Mouse (Mus musculus) kidney, adult 2 months (tissue): ENCODE measurements around the gene Ovol1. TPM values are rescaled to one million over a fixed set of nuclear protein-coding genes. Genes with fewer than 3 reads are reported as not detected.

ENCODE experiments used
- DNase-seq: peaks from one replicate; pipeline ENCODE4 v3.0.0; 2021
- H3K27ac ChIP-seq: fragments of 200-500 bp; 2 replicates; pipeline ENCODE4 v1.5.1; 2012; ENCODE audit warnings: low read depth, low read length, control low read depth, inconsistent platforms; ENCODE audit not compliant: insufficient read depth
- H3K27me3 ChIP-seq: fragments of 200-500 bp; replicated peaks from 2 replicates; pipeline ENCODE4 v1.6.1; 2012; ENCODE audit warnings: mild to moderate bottlenecking, moderate library complexity, low read length, inconsistent platforms; ENCODE audit not compliant: control insufficient read depth, insufficient read depth
- H3K36me3 ChIP-seq: fragments of 200-500 bp; 2 replicates; pipeline ENCODE4 v1.6.1; 2012; ENCODE audit warnings: mild to moderate bottlenecking, moderate library complexity, low read length, inconsistent platforms; ENCODE audit not compliant: control insufficient read depth, insufficient read depth
- H3K4me1 ChIP-seq: fragments of 200-500 bp; 2 replicates; pipeline ENCODE4 v1.6.1; 2011; ENCODE audit warnings: low read length; ENCODE audit not compliant: control insufficient read depth, insufficient read depth
- H3K4me3 ChIP-seq: fragments of 200-500 bp; 2 replicates; pipeline ENCODE4 v1.5.1; 2011; ENCODE audit warnings: mild to moderate bottlenecking, low read depth, low read length, control low read depth; ENCODE audit not compliant: insufficient read depth
- CTCF ChIP-seq: fragments of 200-500 bp; conservative IDR thresholded peaks from 2 replicates; pipeline ENCODE4 v1.5.1; 2011; ENCODE audit warnings: low read depth, mild to moderate bottlenecking, control low read depth, low read length, moderate library complexity, mixed read lengths; ENCODE audit not compliant: insufficient read depth, insufficient read length
- POLR2A ChIP-seq: fragments of 200-500 bp; IDR thresholded peaks from one replicate; pipeline ENCODE4 v1.6.1; 2011; ENCODE audit warnings: low read depth, low read length, control low read depth
- WGBS: fragments of 180-500 bp; shearing (Covaris S2); methylation state at CpG from one replicate; pipeline ENCODE4 v1.1.7; 2018; 5-methylcytosine and 5-hydroxymethylcytosine counted together
- polyA plus RNA-seq: library from polyadenylated mRNA; depleted of rRNA; stranded (reverse); fragments of >200 nt; gene quantifications from 2 replicates; pipeline ENCODE4 v1.2.3, GENCODE M21; 2012; rRNA removed

The Ovol1 gene
- polyA plus RNA-seq, 1 experiment = 9.0 TPM

DNA sequence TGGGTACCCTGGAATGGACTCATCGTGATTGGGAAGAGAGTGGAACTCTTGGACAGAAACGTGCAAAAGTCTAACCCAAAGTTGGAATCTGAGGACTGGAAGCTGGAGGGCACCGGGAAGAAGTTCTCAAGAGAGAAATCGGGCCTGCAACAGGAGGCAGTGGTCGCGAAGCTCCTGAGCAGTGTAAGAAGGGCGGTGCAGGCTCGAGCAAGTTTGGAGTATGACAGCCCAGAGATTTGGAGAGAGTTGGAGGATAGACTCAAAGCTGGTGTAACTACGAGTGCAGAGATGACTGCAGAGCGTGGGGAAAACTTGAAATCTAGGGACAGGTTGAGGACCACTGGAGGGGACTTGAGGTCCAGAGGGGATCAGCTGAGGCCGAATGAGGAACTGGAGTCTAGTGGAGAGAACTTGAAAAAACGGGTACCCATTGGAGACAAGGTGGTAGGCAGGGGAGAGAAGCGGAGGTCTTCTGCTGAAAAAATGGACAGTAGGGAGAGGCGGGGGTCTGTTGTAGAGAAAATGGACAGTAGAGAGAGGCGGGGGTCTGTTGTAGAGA is 49.3 kb downstream of the Ovol1 start:
- H3K36me3 ChIP-seq = no peaks in the 10 kb centered on the region
- H3K27ac ChIP-seq = peak overlapping the region; percentile 5; the same call in 1 of the 2 replicates
- no peak for TF ChIP-seq CTCF
- no peak for TF ChIP-seq POLR2A
- no peak for DNase-seq
- H3K4me3 ChIP-seq = peak overlapping the region; percentile 53
- WGBS = 41% methylated on average over 15 of the region's 15 CpGs
- peaks cover 9% of the 10 kb centered on the region; the same call in 1 of the 2 replicates for H3K4me1 ChIP-seq
- no peaks in the 10 kb centered on the region for H3K27me3 ChIP-seq

DNA sequence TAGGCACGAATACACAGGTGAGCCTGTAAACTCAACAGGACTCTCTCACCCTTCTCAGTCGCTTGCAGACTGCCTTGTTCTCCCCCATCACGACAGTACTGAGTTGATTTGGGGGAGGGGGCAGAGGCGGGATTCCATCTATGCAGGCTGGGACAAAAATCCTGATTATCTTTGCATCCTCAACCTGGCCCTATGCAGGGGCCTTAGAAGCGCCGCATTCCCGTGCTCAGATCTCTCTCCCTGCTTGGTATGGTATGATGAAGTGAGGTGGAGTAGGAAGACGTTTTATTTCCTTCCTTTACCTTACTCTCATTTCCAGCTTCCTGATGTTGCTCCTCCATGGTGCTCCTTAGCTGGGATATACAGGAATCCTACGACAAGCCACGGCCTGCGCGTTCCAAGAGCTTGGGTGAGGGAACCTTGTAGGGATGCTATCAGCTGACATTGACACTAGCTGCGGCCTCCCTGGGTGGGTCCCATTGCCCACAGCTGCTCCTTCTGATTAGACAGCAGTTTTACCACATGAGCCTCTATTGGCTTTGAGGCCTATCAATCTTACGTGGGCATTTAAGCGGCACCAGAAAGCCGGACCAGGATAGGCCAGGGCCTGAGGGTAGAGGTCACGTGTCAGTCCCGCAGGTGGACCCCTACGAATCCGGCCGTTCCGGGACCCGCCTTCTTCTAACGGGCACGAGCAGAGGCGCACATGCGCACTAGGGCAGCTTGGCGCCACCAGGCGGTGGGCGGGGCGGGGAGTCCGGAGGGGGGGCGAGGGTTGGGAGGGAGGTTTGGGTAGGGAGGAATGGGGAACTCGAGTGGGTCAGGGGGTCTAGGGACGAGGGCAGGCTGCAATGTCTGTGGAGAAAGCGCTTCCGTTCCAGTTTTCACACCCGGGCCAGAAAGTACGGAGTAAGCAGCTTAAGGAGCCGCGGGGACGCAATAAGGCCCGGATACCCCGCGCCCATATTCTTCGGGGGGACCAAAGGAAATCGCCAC is 50.1 kb downstream of the Ovol1 start, which contains the start of gene Snx32:
TSS of gene Snx32 (minus strand) at position 508 of the 996 bp plus-strand sequence.
- TF ChIP-seq CTCF (no peak), POLR2A (no peak)
- peak within 1 kb of the TSS; percentile 5; the same call in 1 of the 2 replicates for H3K27ac ChIP-seq

GRCm38 (mm10) chr19:5503687-5504086 is 56.8 kb downstream of the Ovol1 start, which contains the start of gene 1700020D05Rik:
Gene 1700020D05Rik, minus strand, starts transcription at chr19:5503787.
- Histone ChIP-seq H3K4me1 (no peaks in the 10 kb centered on the region), H3K4me3 (no peak within 1 kb of the TSS), H3K27ac (no peak within 1 kb of the TSS), H3K36me3 (no peaks in the 10 kb centered on the region), H3K27me3 (no peaks in the 10 kb centered on the region)
- DNase-seq = no peak
- 55% methylated on average over 17 of the region's 17 CpGs for WGBS
- TF ChIP-seq POLR2A = no peak
- TF ChIP-seq CTCF = no peak

More for the DNA sequence above, 50.1 kb downstream of the Ovol1 start, which contains the start of gene Snx32:
- Histone ChIP-seq H3K4me3 (peak within 1 kb of the TSS; percentile 59), H3K36me3 (no peaks in the 10 kb centered on the region), H3K27me3 (no peaks in the 10 kb centered on the region), H3K4me1 (peaks cover 9% of the 10 kb centered on the region; the same call in 1 of the 2 replicates)
- 3% methylated on average over 47 of the region's 47 CpGs for WGBS
- DNase-seq = peak; percentile 100

GRCm38 (mm10) chr19:5500330-5500875 is 60.0 kb downstream of the Ovol1 start:
- Histone ChIP-seq H3K27ac (no peak overlapping the region), H3K4me3 (no peak overlapping the region), H3K36me3 (no peaks in the 10 kb centered on the region), H3K27me3 (no peaks in the 10 kb centered on the region), H3K4me1 (no peaks in the 10 kb centered on the region)
- 84% methylated on average over 2 of the region's 2 CpGs for WGBS
- TF ChIP-seq CTCF = no peak
- DNase-seq = no peak

Other genes with a start within 250 kb of the Ovol1 start
- 0.08 TPM in 1 of 2 replicates, not detected in the other for gene Catsper1, start 224.9 kb downstream of the Ovol1 start, polyA plus RNA-seq
- 0.52 and 1.5 TPM in 2 replicates for gene Cst6, start 211.1 kb downstream of the Ovol1 start, polyA plus RNA-seq
- gene Eif1ad, start 193.9 kb downstream of the Ovol1 start, polyA plus RNA-seq = 17.8 and 22.0 TPM in 2 replicates
- 106 and 146 TPM in 2 replicates for gene Banf1, start 193.5 kb downstream of the Ovol1 start, polyA plus RNA-seq
- 20.2 and 27.4 TPM in 2 replicates for gene Sart1, start 171.9 kb downstream of the Ovol1 start, polyA plus RNA-seq
- gene Tsga10ip, start 158.1 kb downstream of the Ovol1 start, polyA plus RNA-seq = 0.06 and 0.27 TPM in 2 replicates
- gene Drap1, start 135.7 kb downstream of the Ovol1 start, polyA plus RNA-seq = 124 and 150 TPM in 2 replicates
- gene AI837181, start 135.5 kb downstream of the Ovol1 start, polyA plus RNA-seq = 71.4 and 78.4 TPM in 2 replicates
- gene Fosl1, start 113.1 kb downstream of the Ovol1 start, polyA plus RNA-seq = 0.07 and 0.27 TPM in 2 replicates
- 5.0 and 5.8 TPM in 2 replicates for gene Ccdc85b, start 102.8 kb downstream of the Ovol1 start, polyA plus RNA-seq
- gene Fibp, start 100.0 kb downstream of the Ovol1 start, polyA plus RNA-seq = 99.5 and 117 TPM in 2 replicates
- 1.1 and 4.7 TPM in 2 replicates for gene Ctsw, start 92.1 kb downstream of the Ovol1 start, polyA plus RNA-seq
- 43.6 and 50.8 TPM in 2 replicates for gene Efemp2, start 86.7 kb downstream of the Ovol1 start, polyA plus RNA-seq
- 29.8 and 35.1 TPM in 2 replicates for gene Mus81, start 72.2 kb downstream of the Ovol1 start, polyA plus RNA-seq
- gene Cfl1, start 70.2 kb downstream of the Ovol1 start, polyA plus RNA-seq = 395 and 413 TPM in 2 replicates
- 0.62 and 0.69 TPM in 2 replicates for gene 1700020D05Rik, start 56.9 kb downstream of the Ovol1 start, polyA plus RNA-seq
- 14.7 and 16.3 TPM in 2 replicates for gene Snx32, start 50.1 kb downstream of the Ovol1 start, polyA plus RNA-seq
- 10.2 and 13.3 TPM in 2 replicates for gene Ap5b1, start 7.4 kb upstream of the Ovol1 start, polyA plus RNA-seq
- gene Rnaseh2c, start 41.2 kb upstream of the Ovol1 start, polyA plus RNA-seq = 55.1 and 62.3 TPM in 2 replicates
- 60.3 and 67.4 TPM in 2 replicates for gene Kat5, start 49.6 kb upstream of the Ovol1 start, polyA plus RNA-seq
- gene Rela, start 76.8 kb upstream of the Ovol1 start, polyA plus RNA-seq = 58.2 and 59.9 TPM in 2 replicates
- 35.4 and 36.9 TPM in 2 replicates for gene Sipa1, start 103.1 kb upstream of the Ovol1 start, polyA plus RNA-seq
- gene Map3k11, start 128.1 kb upstream of the Ovol1 start, polyA plus RNA-seq = 72.2 and 83.9 TPM in 2 replicates
- 88.8 and 108 TPM in 2 replicates for gene Pcnx3, start 128.3 kb upstream of the Ovol1 start, polyA plus RNA-seq
- 0.08 and 0.13 TPM in 2 replicates for gene Kcnk7, start 143.7 kb upstream of the Ovol1 start, polyA plus RNA-seq
- 19.3 and 20.1 TPM in 2 replicates for gene Ehbp1l1, start 165.7 kb upstream of the Ovol1 start, polyA plus RNA-seq
- gene Fam89b, start 169.0 kb upstream of the Ovol1 start, polyA plus RNA-seq = 93.8 and 122 TPM in 2 replicates
- gene Ltbp3, start 180.3 kb upstream of the Ovol1 start, polyA plus RNA-seq = 52.8 and 61.8 TPM in 2 replicates
- 107 and 134 TPM in 2 replicates for gene Scyl1, start 210.8 kb upstream of the Ovol1 start, polyA plus RNA-seq